Mouse (Mus musculus): Measurements from ENCODE around the gene Rps19. TPM values are rescaled to one million over a fixed set of nuclear protein-coding genes. Genes with fewer than 3 reads are reported as not detected.

The Rps19 gene
- polyA plus RNA-seq, 1 experiment from 2014 or later = 2,332 TPM

- 90% methylated on average over 9 of the region's 9 CpGs for WGBS
- Histone ChIP-seq H3K27ac (replicated peaks; ENCODE audit: low read depth, low read length) (no peak overlapping the region), H3K36me3 (ENCODE audit: control insufficient read depth, insufficient read depth, low read length) (peaks cover 16% of the 10 kb centered on the region), H3K4me3 (ENCODE audit: low read depth, low read length) (no peak overlapping the region), H3K4me2 (ENCODE audit: low read depth, severe bottlenecking) (no peak overlapping the region), H3K27me3 (ENCODE audit: control insufficient read depth, insufficient read depth, low read length) (no peaks in the 10 kb centered on the region), H3K9me3 (ENCODE audit: control insufficient read depth, low read length) (no peaks in the 10 kb centered on the region), H3K9ac (ENCODE audit: low read length) (no peak overlapping the region), H3K4me1 (ENCODE audit: control insufficient read depth, insufficient read depth, low read length) (peaks cover 19% of the 10 kb centered on the region)
- DNase-seq (ENCODE audit: low spot score) (no peak), ATAC-seq (ENCODE audit: insufficient number of reproducible peaks, low FRiP score, low TSS enrichment, low read depth) (no peak)
Measured at GRCm38 (mm10) chr7:24882416-24883199, 1.6 kb upstream of the Rps19 start.

DNA sequence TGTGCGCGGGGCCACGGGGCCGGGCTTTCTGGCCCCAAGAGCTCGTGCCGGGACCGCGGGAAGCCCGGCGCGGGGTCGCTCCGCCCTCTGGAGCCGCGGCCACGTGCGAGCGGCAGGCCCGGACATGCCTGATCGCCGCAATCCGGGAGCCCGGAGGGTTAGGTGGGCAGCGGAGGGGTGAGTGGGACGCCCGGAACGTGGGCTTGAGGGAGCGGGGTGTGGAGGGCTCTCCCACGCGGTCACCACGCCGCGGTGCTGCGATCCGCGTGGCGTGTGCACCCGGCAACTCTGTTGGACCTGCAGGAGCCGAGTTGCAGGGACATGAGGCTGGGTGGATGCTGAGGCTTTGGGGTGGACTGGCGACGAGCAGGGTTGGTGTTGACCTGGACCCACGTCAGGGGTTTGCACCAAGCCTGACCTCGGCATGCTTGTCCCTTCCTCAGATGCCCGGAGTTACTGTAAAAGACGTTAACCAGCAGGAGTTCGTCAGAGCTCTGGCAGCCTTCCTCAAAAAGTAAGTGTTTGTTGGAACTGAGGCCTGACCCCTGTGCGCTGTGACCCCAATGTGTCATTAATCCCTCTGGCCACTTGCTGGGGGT is 621 bp downstream of the Rps19 start:
- Histone ChIP-seq H3K4me2 (ENCODE audit: low read depth, severe bottlenecking) (peak overlapping the region; percentile 77), H3K4me3 (ENCODE audit: low read depth, low read length) (peak overlapping the region; percentile 100), H3K27me3 (ENCODE audit: control insufficient read depth, insufficient read depth, low read length) (no peaks in the 10 kb centered on the region), H3K36me3 (ENCODE audit: control insufficient read depth, insufficient read depth, low read length) (peaks cover 31% of the 10 kb centered on the region), H3K9me3 (ENCODE audit: control insufficient read depth, low read length) (no peaks in the 10 kb centered on the region), H3K4me1 (ENCODE audit: control insufficient read depth, insufficient read depth, low read length) (peaks cover 19% of the 10 kb centered on the region), H3K9ac (ENCODE audit: low read length) (peak overlapping the region; percentile 100), H3K27ac (replicated peaks; ENCODE audit: low read depth, low read length) (peak overlapping the region; percentile 82)
- WGBS = 0% methylated on average over 47 of the region's 47 CpGs
- no peak for DNase-seq (ENCODE audit: low spot score)
- no peak for ATAC-seq (ENCODE audit: insufficient number of reproducible peaks, low FRiP score, low TSS enrichment, low read depth)

DNA sequence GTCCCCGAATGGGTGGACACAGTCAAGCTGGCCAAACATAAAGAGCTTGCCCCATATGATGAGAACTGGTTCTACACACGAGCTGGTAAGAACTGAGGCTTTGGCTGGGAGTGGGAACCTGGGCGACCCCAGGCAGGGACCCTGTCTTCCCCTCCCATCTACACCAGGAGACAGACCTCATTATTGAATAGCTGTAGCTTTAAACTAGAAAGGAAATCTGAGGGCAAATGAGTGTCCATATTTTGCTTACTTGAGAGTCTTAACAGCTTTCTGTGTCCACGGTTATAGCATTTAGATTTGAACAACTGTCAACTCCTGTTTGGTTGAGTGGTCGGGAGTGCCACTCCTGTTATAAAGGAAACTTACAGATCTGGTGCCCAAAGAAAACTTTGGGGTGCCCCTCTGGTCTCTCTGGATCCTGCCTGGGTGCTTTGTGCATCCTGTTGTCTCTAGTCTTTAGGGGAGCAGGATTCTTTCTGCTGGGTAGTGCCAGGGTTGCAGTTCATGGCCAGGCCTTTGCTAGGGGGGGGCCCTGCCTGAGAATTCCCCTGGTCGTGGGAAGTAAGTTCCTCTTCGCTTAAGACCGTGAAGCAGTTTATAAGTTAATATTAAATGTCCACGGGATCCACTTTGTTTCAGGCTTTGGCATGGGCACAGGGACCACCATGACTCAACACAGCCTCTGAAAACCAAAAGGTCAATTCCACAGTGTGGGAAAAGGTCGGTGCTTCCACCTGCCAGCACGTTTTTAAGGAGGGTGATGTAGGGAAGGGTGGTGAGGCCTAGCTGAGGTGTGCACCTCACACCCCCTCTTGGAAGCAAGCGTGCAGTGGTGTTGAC is 1.5 kb downstream of the Rps19 start:
- H3K4me2 ChIP-seq (ENCODE audit: low read depth, severe bottlenecking) = peak overlapping the region; percentile 77
- H3K4me3 ChIP-seq (ENCODE audit: low read depth, low read length) = peak overlapping the region; percentile 100
- H3K4me1 ChIP-seq (ENCODE audit: control insufficient read depth, insufficient read depth, low read length) = peaks cover 19% of the 10 kb centered on the region
- no peak for DNase-seq (ENCODE audit: low spot score)
- ATAC-seq (ENCODE audit: insufficient number of reproducible peaks, low FRiP score, low TSS enrichment, low read depth) = no peak
- no peaks in the 10 kb centered on the region for H3K27me3 ChIP-seq (ENCODE audit: control insufficient read depth, insufficient read depth, low read length)
- H3K36me3 ChIP-seq (ENCODE audit: control insufficient read depth, insufficient read depth, low read length) = peaks cover 31% of the 10 kb centered on the region
- no peaks in the 10 kb centered on the region for H3K9me3 ChIP-seq (ENCODE audit: control insufficient read depth, low read length)
- H3K9ac ChIP-seq (ENCODE audit: low read length) = peak overlapping the region; percentile 100
- no peak overlapping the region for H3K27ac ChIP-seq (replicated peaks; ENCODE audit: low read depth, low read length)
- WGBS = 47% methylated on average over 12 of the region's 12 CpGs

DNA sequence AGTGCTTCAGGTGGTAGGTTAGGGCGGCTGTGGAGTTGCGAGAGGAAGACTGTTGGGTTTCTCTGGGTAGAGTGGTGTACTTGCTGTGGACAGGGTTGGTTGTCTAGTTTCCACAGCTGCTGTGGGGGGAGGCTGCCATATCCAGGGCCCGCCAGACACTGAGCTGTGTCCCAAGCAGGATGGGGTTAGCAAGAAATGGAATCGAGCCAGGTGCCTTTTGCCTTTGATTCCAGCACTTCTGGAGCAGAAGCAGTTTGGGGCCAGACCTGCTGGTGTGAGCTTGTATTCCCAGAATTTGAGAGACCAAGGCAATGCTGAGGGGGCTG is 2.1 kb downstream of the Rps19 start:
- Histone ChIP-seq H3K27ac (replicated peaks; ENCODE audit: low read depth, low read length) (no peak overlapping the region), H3K4me1 (ENCODE audit: control insufficient read depth, insufficient read depth, low read length) (peaks cover 19% of the 10 kb centered on the region), H3K9me3 (ENCODE audit: control insufficient read depth, low read length) (no peaks in the 10 kb centered on the region), H3K4me2 (ENCODE audit: low read depth, severe bottlenecking) (peak overlapping the region; percentile 77), H3K36me3 (ENCODE audit: control insufficient read depth, insufficient read depth, low read length) (peaks cover 31% of the 10 kb centered on the region), H3K4me3 (ENCODE audit: low read depth, low read length) (peak overlapping the region; percentile 100), H3K27me3 (ENCODE audit: control insufficient read depth, insufficient read depth, low read length) (no peaks in the 10 kb centered on the region), H3K9ac (ENCODE audit: low read length) (peak overlapping the region; percentile 100)
- no peak for DNase-seq (ENCODE audit: low spot score)
- 82% methylated on average over 4 of the region's 4 CpGs for WGBS
- no peak for ATAC-seq (ENCODE audit: insufficient number of reproducible peaks, low FRiP score, low TSS enrichment, low read depth)

DNA sequence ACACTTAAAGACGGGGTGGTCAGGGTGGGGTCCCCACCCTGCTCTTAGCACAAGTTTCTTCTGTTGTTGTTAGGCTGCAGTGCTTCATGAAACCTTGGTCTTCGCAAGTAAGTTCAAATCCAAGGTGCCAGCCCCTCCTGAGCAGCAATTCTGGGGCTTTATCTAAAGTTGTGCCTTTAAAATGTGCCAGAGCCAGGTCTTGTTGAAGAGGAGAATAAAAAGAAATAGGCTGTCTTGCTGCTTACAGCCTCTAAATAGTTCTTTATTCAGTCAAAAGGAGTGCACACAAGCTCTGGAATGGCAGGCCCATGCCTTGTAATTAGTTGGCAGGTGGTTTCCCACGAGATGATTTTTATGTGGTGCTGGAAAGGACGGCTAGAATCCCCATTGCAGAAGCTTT is 2.9 kb downstream of the Rps19 start:
- no peak for DNase-seq (ENCODE audit: low spot score)
- peak overlapping the region; percentile 77; the same call in 1 of the 2 replicates for H3K4me2 ChIP-seq (ENCODE audit: low read depth, severe bottlenecking)
- 71% methylated on average over 4 of the region's 4 CpGs for WGBS
- ATAC-seq (ENCODE audit: insufficient number of reproducible peaks, low FRiP score, low TSS enrichment, low read depth) = no peak
- H3K4me1 ChIP-seq (ENCODE audit: control insufficient read depth, insufficient read depth, low read length) = peaks cover 19% of the 10 kb centered on the region
- no peaks in the 10 kb centered on the region for H3K27me3 ChIP-seq (ENCODE audit: control insufficient read depth, insufficient read depth, low read length)
- H3K36me3 ChIP-seq (ENCODE audit: control insufficient read depth, insufficient read depth, low read length) = peaks cover 31% of the 10 kb centered on the region
- no peak overlapping the region for H3K4me3 ChIP-seq (ENCODE audit: low read depth, low read length)
- peak overlapping the region; percentile 24; the same call in 1 of the 2 replicates for H3K9ac ChIP-seq (ENCODE audit: low read length)
- H3K9me3 ChIP-seq (ENCODE audit: control insufficient read depth, low read length) = no peaks in the 10 kb centered on the region
- no peak overlapping the region for H3K27ac ChIP-seq (replicated peaks; ENCODE audit: low read depth, low read length)

DNA sequence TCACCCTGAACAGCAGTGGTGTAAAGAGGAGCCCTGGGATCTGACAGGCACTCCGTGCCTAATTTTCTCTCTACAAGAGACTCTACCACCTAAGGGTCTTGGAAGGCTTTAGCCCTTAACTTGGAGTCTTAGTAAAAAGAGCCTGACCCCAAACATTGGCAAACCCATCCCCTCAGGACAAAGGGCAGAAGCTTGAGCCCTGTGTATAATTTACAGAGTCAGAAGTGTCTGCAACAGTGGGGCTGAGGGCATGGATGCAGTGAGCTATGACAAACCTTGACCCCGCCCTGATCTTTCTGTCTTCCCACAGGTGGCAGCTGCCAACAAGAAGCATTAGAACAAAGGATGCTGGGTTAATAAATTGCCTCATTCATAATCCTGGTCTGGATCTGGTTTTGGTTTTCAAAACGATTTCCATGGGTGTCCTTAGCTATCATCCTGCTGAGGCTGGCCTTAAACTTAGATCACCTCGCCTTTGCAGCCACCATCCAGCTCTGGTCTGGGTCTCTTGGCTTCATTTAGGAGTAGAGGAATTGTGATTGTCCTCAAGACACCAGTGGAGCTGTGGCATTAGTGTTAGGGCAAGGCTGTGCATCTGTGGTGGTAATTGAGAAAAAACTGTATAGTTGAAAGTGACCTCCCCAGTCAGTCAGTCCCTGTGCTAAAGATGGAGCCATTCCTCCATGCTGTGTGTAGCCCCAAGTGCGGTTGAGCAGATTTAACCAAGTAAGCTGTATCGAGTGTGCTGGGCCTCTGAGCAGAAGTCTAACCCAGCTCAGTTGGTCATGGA is 5.5 kb downstream of the Rps19 start:
- 84% methylated on average over 6 of the region's 6 CpGs for WGBS

DNA sequence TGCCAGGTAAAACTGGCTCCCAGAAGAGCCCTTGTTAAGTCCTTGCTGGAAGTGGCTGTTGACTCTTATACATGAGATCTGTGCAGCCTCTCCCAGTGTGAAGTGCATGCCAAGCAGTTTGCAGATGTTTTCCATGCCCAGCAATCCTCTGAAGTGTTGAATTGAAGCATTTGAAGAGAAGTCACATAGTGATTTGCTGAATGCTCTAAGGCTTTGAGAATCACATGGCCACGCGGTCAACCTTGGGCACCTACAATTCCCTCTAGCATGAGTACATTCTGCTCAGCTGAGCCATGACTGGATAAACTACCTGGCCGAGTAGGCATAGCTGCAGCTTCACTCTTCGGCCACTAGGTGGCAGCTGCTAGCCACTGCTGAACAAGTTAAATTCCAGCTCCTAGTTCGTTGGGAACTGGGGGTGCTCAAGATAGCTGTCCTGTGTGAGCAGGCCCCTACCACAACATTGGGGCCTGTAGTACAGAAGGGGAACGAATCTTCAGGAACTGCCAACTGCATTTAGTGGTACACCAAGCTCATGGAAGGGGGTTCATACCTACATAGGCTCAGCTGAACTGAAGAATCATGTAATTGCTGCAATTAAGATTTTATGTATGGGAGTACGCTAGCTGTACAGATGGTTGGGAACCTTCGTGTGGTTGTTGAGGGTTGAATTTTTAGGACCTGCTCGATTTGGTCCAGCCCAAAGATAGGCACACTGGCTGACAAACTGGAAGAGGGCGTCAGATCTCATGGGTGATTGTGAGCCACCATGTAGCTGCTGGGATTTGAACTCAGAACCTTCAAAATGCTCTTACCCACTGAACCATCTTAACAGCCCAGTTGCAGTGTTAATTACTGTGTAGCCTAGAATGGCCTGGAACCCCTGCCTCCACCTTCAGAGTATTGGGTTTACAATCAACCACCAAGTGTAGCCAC is 6.4 kb downstream of the Rps19 start:
- 0 out of 2 replicates have a peak overlapping the region, but pooled peaks have one; percentile 21 for H3K27ac ChIP-seq (replicated peaks; ENCODE audit: low read depth, low read length)
- peaks cover 31% of the 10 kb centered on the region for H3K36me3 ChIP-seq (ENCODE audit: control insufficient read depth, insufficient read depth, low read length)
- no peaks in the 10 kb centered on the region for H3K27me3 ChIP-seq (ENCODE audit: control insufficient read depth, insufficient read depth, low read length)
- no peak overlapping the region for H3K9ac ChIP-seq (ENCODE audit: low read length)
- no peaks in the 10 kb centered on the region for H3K9me3 ChIP-seq (ENCODE audit: control insufficient read depth, low read length)
- H3K4me3 ChIP-seq (ENCODE audit: low read depth, low read length) = no peak overlapping the region
- peaks cover 17% of the 10 kb centered on the region for H3K4me1 ChIP-seq (ENCODE audit: control insufficient read depth, insufficient read depth, low read length)
- WGBS = 30% methylated on average over 10 of the region's 10 CpGs
- ATAC-seq (ENCODE audit: insufficient number of reproducible peaks, low FRiP score, low TSS enrichment, low read depth) (peak; percentile 32), DNase-seq (ENCODE audit: low spot score) (peak; percentile 87)
- no peak overlapping the region for H3K4me2 ChIP-seq (ENCODE audit: low read depth, severe bottlenecking)

More for the DNA sequence above, 5.5 kb downstream of the Rps19 start:
- Histone ChIP-seq H3K4me2 (ENCODE audit: low read depth, severe bottlenecking) (no peak overlapping the region), H3K27me3 (ENCODE audit: control insufficient read depth, insufficient read depth, low read length) (no peaks in the 10 kb centered on the region), H3K4me3 (ENCODE audit: low read depth, low read length) (no peak overlapping the region), H3K27ac (replicated peaks; ENCODE audit: low read depth, low read length) (0 out of 2 replicates have a peak overlapping the region, but pooled peaks have one; percentile 21), H3K36me3 (ENCODE audit: control insufficient read depth, insufficient read depth, low read length) (peaks cover 31% of the 10 kb centered on the region), H3K9me3 (ENCODE audit: control insufficient read depth, low read length) (no peaks in the 10 kb centered on the region), H3K9ac (ENCODE audit: low read length) (no peak overlapping the region), H3K4me1 (ENCODE audit: control insufficient read depth, insufficient read depth, low read length) (peaks cover 19% of the 10 kb centered on the region)
- ATAC-seq (ENCODE audit: insufficient number of reproducible peaks, low FRiP score, low TSS enrichment, low read depth) (no peak), DNase-seq (ENCODE audit: low spot score) (no peak)

Data from limb, embryonic 11.5 days (tissue).